In the genomic region with DNA sequence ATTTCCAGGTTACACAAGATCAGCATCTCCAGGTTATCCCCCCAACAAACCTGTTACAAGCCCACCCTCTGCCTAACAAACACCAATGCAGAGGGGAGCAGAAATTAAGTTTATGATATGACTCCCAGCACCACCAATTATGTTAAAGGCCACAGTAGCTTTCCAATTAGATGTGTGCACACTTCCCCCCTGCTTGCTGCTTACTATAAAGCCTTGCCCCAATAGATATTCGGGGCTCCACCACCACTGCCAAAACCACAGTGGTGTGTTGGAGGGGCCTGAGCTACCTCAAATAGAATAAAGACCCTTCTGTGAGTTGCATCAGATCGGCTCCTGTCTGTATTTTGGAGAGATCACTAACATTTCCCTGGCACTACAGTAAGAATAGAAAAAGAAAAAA, we compare ENCODE assay signal across 16 mouse cellular contexts.
"Had no signal": no experiment of that assay in that cellular context is flagged by ENCODE, and none has a peak within 500 bp of the region (broad histone marks: within the 10 kb centered on the region; RNA-seq: fewer than 3 reads in every experiment).

No protein-coding gene starts in this region.

- H3K9me3 ChIP-seq: neural tube, embryonic 12.5 days; neural tube, embryonic 13.5 days; neural tube, embryonic 15.5 days; stomach, embryonic 15.5 days had no signal

- H3K4me3 ChIP-seq: neural tube, embryonic 12.5 days; neural tube, embryonic 13.5 days; neural tube, embryonic 15.5 days; stomach, embryonic 15.5 days had no signal

- H3K27ac ChIP-seq: neural tube, embryonic 12.5 days; neural tube, embryonic 13.5 days; neural tube, embryonic 15.5 days; stomach, embryonic 15.5 days; stomach, postnatal 0 days had no signal

- H3K27me3 ChIP-seq: neural tube, embryonic 12.5 days; neural tube, embryonic 13.5 days; neural tube, embryonic 15.5 days; stomach, embryonic 15.5 days had no signal

- H3K9ac ChIP-seq: neural tube, embryonic 12.5 days; neural tube, embryonic 13.5 days; neural tube, embryonic 15.5 days; stomach, embryonic 15.5 days had no signal

- H3K4me1 ChIP-seq: neural tube, embryonic 12.5 days; neural tube, embryonic 13.5 days; neural tube, embryonic 15.5 days; stomach, embryonic 15.5 days had no signal

- DNase-seq: retina, postnatal 1 day; right cerebral cortex, adult 18-20 months; right cerebral cortex, postnatal 14 days; right cerebral cortex, postnatal 25 days; right cerebral cortex, postnatal 4 days; spleen, adult 18-20 months; thymus, adult 18-20 months; thymus, adult 2 months; thymus, postnatal 25 days; thymus, postnatal 36 days; thymus, postnatal 4 days had no signal

- H3K36me3 ChIP-seq: neural tube, embryonic 12.5 days; neural tube, embryonic 13.5 days; neural tube, embryonic 15.5 days; stomach, embryonic 15.5 days had no signal
